Mouse (Mus musculus): ENCODE results near the gene Trpv2. TPM values are rescaled to one million over a fixed set of nuclear protein-coding genes. Genes with fewer than 3 reads are reported as not detected.

The Trpv2 gene
- polyA plus RNA-seq, 1 experiment from 2014 or later: 5.5 TPM

GRCm38 (mm10) chr11:62636105-62636839, 62.0 kb downstream of the Trpv2 start:
- Histone ChIP-seq H3K27me3 (no peaks in the 10 kb centered on the region), H3K36me3 (replicated peaks) (no peaks in the 10 kb centered on the region), H3K9ac (no peak overlapping the region), H3K9me3 (replicated peaks) (no peaks in the 10 kb centered on the region), H3K4me2 (no peak overlapping the region), H3K4me3 (replicated peaks) (no peak overlapping the region), H3K4me1 (replicated peaks) (no peaks in the 10 kb centered on the region), H3K27ac (replicated peaks) (no peak overlapping the region)
- WGBS (ENCODE audit: insufficient replicate concordance): 51% methylated on average over 11 of the region's 11 CpGs
- ATAC-seq (ENCODE audit: insufficient read depth): no peak

GRCm38 (mm10) chr11:62636840-62637221, 62.5 kb downstream of the Trpv2 start:
- WGBS (ENCODE audit: insufficient replicate concordance): 58% methylated on average over 3 of the region's 3 CpGs
- Histone ChIP-seq H3K36me3 (replicated peaks) (no peaks in the 10 kb centered on the region), H3K27me3 (no peaks in the 10 kb centered on the region), H3K4me1 (replicated peaks) (no peaks in the 10 kb centered on the region), H3K9ac (no peak overlapping the region), H3K27ac (replicated peaks) (no peak overlapping the region), H3K4me3 (replicated peaks) (no peak overlapping the region), H3K9me3 (replicated peaks) (no peaks in the 10 kb centered on the region), H3K4me2 (no peak overlapping the region)
- ATAC-seq (ENCODE audit: insufficient read depth): no peak

- Histone ChIP-seq H3K27ac (replicated peaks) (no peak overlapping the region), H3K36me3 (replicated peaks) (no peaks in the 10 kb centered on the region), H3K4me2 (no peak overlapping the region), H3K4me1 (replicated peaks) (no peaks in the 10 kb centered on the region), H3K4me3 (replicated peaks) (no peak overlapping the region), H3K9ac (no peak overlapping the region), H3K9me3 (replicated peaks) (no peaks in the 10 kb centered on the region), H3K27me3 (no peaks in the 10 kb centered on the region)
- no peak for ATAC-seq (ENCODE audit: insufficient read depth)
- WGBS (ENCODE audit: insufficient replicate concordance): 41% methylated on average over 5 of the region's 5 CpGs
Observed at GRCm38 (mm10) chr11:62637401-62637800, 63.1 kb downstream of the Trpv2 start.

GRCm38 (mm10) chr11:62637806-62638205, 63.5 kb downstream of the Trpv2 start:
- ATAC-seq (ENCODE audit: insufficient read depth): no peak
- WGBS (ENCODE audit: insufficient replicate concordance): 67% methylated on average over 6 of the region's 6 CpGs
- Histone ChIP-seq H3K9ac (no peak overlapping the region), H3K4me1 (replicated peaks) (no peaks in the 10 kb centered on the region), H3K4me3 (replicated peaks) (no peak overlapping the region), H3K27ac (replicated peaks) (no peak overlapping the region), H3K9me3 (replicated peaks) (no peaks in the 10 kb centered on the region), H3K4me2 (no peak overlapping the region), H3K36me3 (replicated peaks) (no peaks in the 10 kb centered on the region), H3K27me3 (no peaks in the 10 kb centered on the region)

GRCm38 (mm10) chr11:62638402-62638801, 64.1 kb downstream of the Trpv2 start:
- ATAC-seq (ENCODE audit: insufficient read depth): no peak
- 76% methylated on average over 4 of the region's 4 CpGs for whole genome bisulfite sequencing (ENCODE audit: insufficient replicate concordance)

GRCm38 (mm10) chr11:62640378-62640777, 66.1 kb downstream of the Trpv2 start:
- H3K9ac ChIP-seq: no peak overlapping the region
- WGBS (ENCODE audit: insufficient replicate concordance): 74% methylated on average over 3 of the region's 3 CpGs

More at GRCm38 (mm10) chr11:62638402-62638801, 64.1 kb downstream of the Trpv2 start:
- Histone ChIP-seq H3K4me2 (no peak overlapping the region), H3K27ac (replicated peaks) (no peak overlapping the region), H3K4me3 (replicated peaks) (no peak overlapping the region), H3K4me1 (replicated peaks) (peaks cover 4% of the 10 kb centered on the region; the same call in 1 of the 2 replicates), H3K27me3 (no peaks in the 10 kb centered on the region), H3K9me3 (replicated peaks) (no peaks in the 10 kb centered on the region), H3K36me3 (replicated peaks) (no peaks in the 10 kb centered on the region), H3K9ac (no peak overlapping the region)

GRCm38 (mm10) chr11:62642023-62642844, 67.9 kb downstream of the Trpv2 start:
- H3K4me3 ChIP-seq (replicated peaks): no peak overlapping the region
- WGBS (ENCODE audit: insufficient replicate concordance): 54% methylated on average over 11 of the region's 11 CpGs
- H3K27me3 ChIP-seq: peaks cover 4% of the 10 kb centered on the region
- no peaks in the 10 kb centered on the region for H3K9me3 ChIP-seq (replicated peaks)
- no peak for ATAC-seq (ENCODE audit: insufficient read depth)
- H3K9ac ChIP-seq: no peak overlapping the region
- H3K27ac ChIP-seq (replicated peaks): no peak overlapping the region
- H3K36me3 ChIP-seq (replicated peaks): no peaks in the 10 kb centered on the region
- no peak overlapping the region for H3K4me2 ChIP-seq
- H3K4me1 ChIP-seq (replicated peaks): peaks cover 37% of the 10 kb centered on the region

More at GRCm38 (mm10) chr11:62640378-62640777, 66.1 kb downstream of the Trpv2 start:
- Histone ChIP-seq H3K9me3 (replicated peaks) (no peaks in the 10 kb centered on the region), H3K27ac (replicated peaks) (no peak overlapping the region), H3K36me3 (replicated peaks) (no peaks in the 10 kb centered on the region), H3K4me1 (replicated peaks) (peaks cover 19% of the 10 kb centered on the region), H3K27me3 (no peaks in the 10 kb centered on the region), H3K4me3 (replicated peaks) (no peak overlapping the region), H3K4me2 (no peak overlapping the region)
- ATAC-seq (ENCODE audit: insufficient read depth): no peak

GRCm38 (mm10) chr11:62643011-62643631, 68.8 kb downstream of the Trpv2 start:
- no peak for ATAC-seq (ENCODE audit: insufficient read depth)
- no peak overlapping the region for H3K9ac ChIP-seq

GRCm38 (mm10) chr11:62643681-62644363, 69.5 kb downstream of the Trpv2 start:
- Histone ChIP-seq H3K4me2 (no peak overlapping the region), H3K27ac (replicated peaks) (no peak overlapping the region)

More at GRCm38 (mm10) chr11:62643011-62643631, 68.8 kb downstream of the Trpv2 start:
- H3K4me3 ChIP-seq (replicated peaks): no peak overlapping the region
- peaks cover 12% of the 10 kb centered on the region for H3K27me3 ChIP-seq
- peaks cover 46% of the 10 kb centered on the region for H3K4me1 ChIP-seq (replicated peaks)
- H3K36me3 ChIP-seq (replicated peaks): no peaks in the 10 kb centered on the region
- no peak overlapping the region for H3K4me2 ChIP-seq
- WGBS (ENCODE audit: insufficient replicate concordance): 51% methylated on average over 8 of the region's 8 CpGs
- no peaks in the 10 kb centered on the region for H3K9me3 ChIP-seq (replicated peaks)
- H3K27ac ChIP-seq (replicated peaks): no peak overlapping the region

GRCm38 (mm10) chr11:62644602-62645336, 70.5 kb downstream of the Trpv2 start:
- WGBS (ENCODE audit: insufficient replicate concordance): 72% methylated on average over 5 of the region's 5 CpGs
- H3K4me1 ChIP-seq (replicated peaks): peaks cover 57% of the 10 kb centered on the region
- peaks cover 13% of the 10 kb centered on the region for H3K27me3 ChIP-seq
- H3K27ac ChIP-seq (replicated peaks): no peak overlapping the region
- no peak overlapping the region for H3K9ac ChIP-seq
- H3K9me3 ChIP-seq (replicated peaks): no peaks in the 10 kb centered on the region
- H3K4me2 ChIP-seq: no peak overlapping the region
- H3K36me3 ChIP-seq (replicated peaks): no peaks in the 10 kb centered on the region
- no peak for ATAC-seq (ENCODE audit: insufficient read depth)
- no peak overlapping the region for H3K4me3 ChIP-seq (replicated peaks)

More at GRCm38 (mm10) chr11:62643681-62644363, 69.5 kb downstream of the Trpv2 start:
- no peak for ATAC-seq (ENCODE audit: insufficient read depth)
- Histone ChIP-seq H3K9ac (no peak overlapping the region), H3K4me1 (replicated peaks) (peaks cover 51% of the 10 kb centered on the region), H3K9me3 (replicated peaks) (no peaks in the 10 kb centered on the region), H3K36me3 (replicated peaks) (no peaks in the 10 kb centered on the region), H3K4me3 (replicated peaks) (no peak overlapping the region), H3K27me3 (peaks cover 13% of the 10 kb centered on the region)
- WGBS (ENCODE audit: insufficient replicate concordance): 50% methylated on average over 10 of the region's 10 CpGs
